In the genomic region with DNA sequence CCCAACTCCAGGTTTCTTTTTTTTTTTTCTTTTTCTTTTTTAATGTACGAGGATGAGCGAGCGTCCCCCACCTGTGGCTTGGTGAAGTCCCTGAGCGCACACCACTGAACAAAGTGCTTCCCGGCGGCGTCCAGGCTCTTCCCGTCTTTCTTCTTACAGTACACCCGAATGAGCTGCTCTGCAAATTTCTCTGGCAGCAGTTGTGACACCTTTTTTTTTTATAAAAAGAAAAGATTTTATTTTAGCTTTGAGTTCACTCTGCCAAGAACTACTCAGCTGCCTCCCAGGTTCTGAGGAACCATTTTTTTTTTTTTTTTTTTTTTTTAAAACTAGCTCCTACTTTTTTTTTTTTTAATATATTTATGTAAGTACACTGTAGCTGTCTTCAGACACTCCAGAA, we compare ENCODE assay signal across 27 mouse cellular contexts. TPM values are rescaled to one million over a fixed set of nuclear protein-coding genes. Genes with fewer than 3 reads are reported as not detected.
DNase-seq lines count a peak whose midpoint lies in the region; ATAC-seq and TF ChIP-seq lines count a peak whose summit lies in the region.
"Had no signal": no experiment of that assay in that cellular context is flagged by ENCODE, and none has a peak within 500 bp of the region (broad histone marks: within the 10 kb centered on the region; RNA-seq: fewer than 3 reads in every experiment).

No protein-coding gene starts in this region.

- peak; percentile 70 for ATAC-seq in frontal cortex, adult (ENCODE audit: low TSS enrichment)
- ATAC-seq: CD4-positive, CD25-positive, alpha-beta regulatory T cell, adult 4 months; forebrain, embryonic 14.5 days; forebrain, embryonic 16.5 days had no signal

- in situ Hi-C loops in ES-E14 (cut with MboI; ENCODE audit: low sequenced_read_pairs in 2 of 2, unreplicated experiment in 2 of 2), result no loop called here

- peaks cover 3 to 6% of the 10 kb centered on the region in 2 experiments; a peak in 3 of 4 replicates for H3K4me1 ChIP-seq in ES-E14 (ENCODE audit: control insufficient read depth in 2 of 2, insufficient read depth in 2 of 2, low read length in 2 of 2, poor library complexity in 1 of 2)
- H3K4me1 ChIP-seq: embryonic facial prominence, embryonic 13.5 days; embryonic facial prominence, embryonic 15.5 days; forebrain, embryonic 10.5 days; forebrain, embryonic 12.5 days had no signal

- no peak overlapping the region for H3K27ac ChIP-seq in ES-E14 (ENCODE audit: insufficient read depth, low read depth, low read length, poor library complexity, severe bottlenecking)
- H3K27ac ChIP-seq: embryonic facial prominence, embryonic 13.5 days; embryonic facial prominence, embryonic 15.5 days; forebrain, embryonic 10.5 days; forebrain, embryonic 12.5 days had no signal

- peaks cover 7% of the 10 kb centered on the region; the same call in 1 of the 2 replicates for H3K36me3 ChIP-seq in ES-E14 (ENCODE audit: control insufficient read depth, insufficient read depth, low read length, poor library complexity, severe bottlenecking)

- no peak overlapping the region for H3K9ac ChIP-seq in ES-E14 (ENCODE audit: insufficient read depth, low read depth, low read length, poor library complexity, severe bottlenecking)
- H3K9ac ChIP-seq: embryonic facial prominence, embryonic 13.5 days; embryonic facial prominence, embryonic 15.5 days; forebrain, embryonic 12.5 days had no signal

- H3K4me3 ChIP-seq in ES-E14 (ENCODE audit: insufficient read depth in 1 of 2, low read depth in 1 of 2, low read length in 2 of 2, poor library complexity in 1 of 2, severe bottlenecking in 1 of 2), result no peak overlapping the region
- H3K4me3 ChIP-seq: embryonic facial prominence, embryonic 13.5 days; embryonic facial prominence, embryonic 15.5 days; erythroblast, embryonic 14.5 days; forebrain, embryonic 10.5 days; forebrain, embryonic 12.5 days had no signal

- no peaks in the 10 kb centered on the region for H3K9me3 ChIP-seq in ES-E14 (ENCODE audit: control insufficient read depth, insufficient read depth, low read depth, low read length)
- H3K9me3 ChIP-seq: embryonic facial prominence, embryonic 13.5 days; embryonic facial prominence, embryonic 15.5 days; forebrain, embryonic 10.5 days; forebrain, embryonic 12.5 days had no signal

- no peak for DNase-seq in frontal cortex, postnatal 10 days (ENCODE audit: low spot score in 2 of 2)
- no peak for DNase-seq in ES-E14 (ENCODE audit: low read depth, low spot score)
- DNase-seq in telencephalon, adult 2 months (ENCODE audit: low read depth, low spot score), result peak; percentile 62
- no peak for DNase-seq in adrenal gland, postnatal 25 days
- DNase-seq: adrenal gland, adult 2 months; adrenal gland, postnatal 10 days; adrenal gland, postnatal 36 days; B cell, adult 2 months; cerebellum, adult 11 months; cerebellum, adult 18-20 months; cerebellum, adult 8-10 months; cerebellum, adult 9-11 months; cerebellum, postnatal 14 days; cerebellum, postnatal 36 days; embryo, embryonic 11 days had no signal

TF ChIP-seq in ES-E14, 5 proteins besides CTCF, POLR2A, EP300 and RAD21:
- TF ChIP-seq ZC3H11A (IDR thresholded peaks at IDR 0.05; ENCODE audit: borderline replicate concordance, low read depth, low read length) (no peak), MAFK (IDR thresholded peaks at IDR 0.05; ENCODE audit: insufficient read depth, low read depth, low read length) (no peak), HCFC1 (IDR thresholded peaks at IDR 0.05; ENCODE audit: borderline replicate concordance, insufficient read depth, low read length) (no peak), ZNF384 (IDR thresholded peaks at IDR 0.05; ENCODE audit: low read depth, low read length) (0 out of 2 replicates have a peak, but pooled peaks have one; percentile 37), CHD2 (IDR thresholded peaks at IDR 0.05; ENCODE audit: low read depth, low read length) (no peak)

RNA-seq across cellular contexts. Expression of gene Tldc2, which starts 14.8 kb away (rescaled TPM):
- total RNA-seq in ES-E14 (2012; rRNA removed), result not detected in 2 replicates
- total RNA-seq in adrenal gland, postnatal 25 days (2021), result not detected in 2 replicates
- total RNA-seq: adrenal gland, adult 2 months; adrenal gland, postnatal 10 days; adrenal gland, postnatal 36 days; CH12.LX; common myeloid progenitor, adult 5-6 weeks; MEL had no signal

RNA-seq across cellular contexts. Expression of gene Soga1, which starts 22.6 kb away (rescaled TPM):
- total RNA-seq in ES-E14 (2012; rRNA removed), result 11.8 and 12.8 TPM in 2 replicates
- total RNA-seq in adrenal gland, postnatal 25 days (2021), result 45.8 and 49.1 TPM in 2 replicates

RNA-seq across cellular contexts. Expression of gene Samhd1, which starts 33.4 kb away (rescaled TPM):
- total RNA-seq in ES-E14 (2012; rRNA removed), result 23.5 and 25.7 TPM in 2 replicates
- 18.0 and 26.1 TPM in 2 replicates for total RNA-seq in adrenal gland, postnatal 25 days (2021)
